Mouse (Mus musculus) MEL (cell line): ENCODE measurements around the gene Vwce. TPM values are rescaled to one million over a fixed set of nuclear protein-coding genes. Genes with fewer than 3 reads are reported as not detected.

Source experiments
- DNase-seq: peaks from one replicate; pipeline ENCODE4 v3.0.0; 2011; ENCODE audit warnings: low read depth, low spot score
- H3K27ac ChIP-seq: 2 replicates; pipeline ENCODE4 v1.5.1; 2012; ENCODE audit warnings: low read depth, mild to moderate bottlenecking, control low read depth, low read length, moderate library complexity; ENCODE audit not compliant: control insufficient read depth
- H3K27me3 ChIP-seq, 2 experiments: fragments of 150-350 bp in 1 of 2; sonication (generic) in 1 of 2; 2 replicates each; pipeline ENCODE4 v1.6.1; 2012; ENCODE audit warnings: low read length in 2 of 2, mild to moderate bottlenecking in 2 of 2, improper control_type of control experiment in 1 of 2, moderate library complexity in 1 of 2; ENCODE audit not compliant: insufficient read depth in 2 of 2, control insufficient read depth in 1 of 2
- H3K36me3 ChIP-seq, 2 experiments: 2 replicates each; pipeline ENCODE4 v1.6.1; 2012 to 2014; ENCODE audit warnings: low read length in 2 of 2, improper control_type of control experiment in 1 of 2, inconsistent platforms in 1 of 2, mild to moderate bottlenecking in 1 of 2; ENCODE audit not compliant: insufficient read depth in 2 of 2, control insufficient read depth in 1 of 2
- H3K4me1 ChIP-seq, 2 experiments: fragments of 150-350 bp in 1 of 2; sonication (generic) in 1 of 2; 2 replicates each; pipeline ENCODE4 v1.6.1; 2012; ENCODE audit warnings: low read length in 2 of 2, improper control_type of control experiment in 1 of 2, mild to moderate bottlenecking in 1 of 2; ENCODE audit not compliant: insufficient read depth in 2 of 2, control insufficient read depth in 1 of 2
- H3K4me3 ChIP-seq, 2 experiments: fragments of 150-350 bp in 1 of 2; sonication (generic) in 1 of 2; 2 replicates each; pipeline ENCODE4 v1.5.1; 2012; ENCODE audit warnings: low read depth in 2 of 2, low read length in 2 of 2, mild to moderate bottlenecking in 2 of 2, moderate library complexity in 2 of 2, control low read depth in 1 of 2, improper control_type of control experiment in 1 of 2; ENCODE audit not compliant: control insufficient read depth in 1 of 2, insufficient read depth in 1 of 2
- H3K79me2 ChIP-seq: 2 replicates; pipeline ENCODE4 v1.6.1; 2012; ENCODE audit warnings: mild to moderate bottlenecking, low read length, moderate library complexity; ENCODE audit not compliant: control insufficient read depth, poor library complexity, insufficient read depth
- H3K9ac ChIP-seq: 2 replicates; pipeline ENCODE4 v1.6.1; 2012; ENCODE audit warnings: low read depth, mild to moderate bottlenecking, control low read depth, low read length, moderate library complexity; ENCODE audit not compliant: control insufficient read depth, poor library complexity, severe bottlenecking
- H3K9me3 ChIP-seq: fragments of 150-350 bp; sonication (generic); replicated peaks from 2 replicates; pipeline ENCODE4 v1.6.1; 2012; ENCODE audit warnings: mild to moderate bottlenecking, low read length, improper control_type of control experiment, moderate library complexity; ENCODE audit not compliant: insufficient read depth
- BHLHE40 ChIP-seq: IDR thresholded peaks from 2 replicates; pipeline ENCODE4 v1.6.1; 2012; ENCODE audit warnings: low read depth, mild to moderate bottlenecking, inconsistent platforms, low read length, improper control_type of control experiment, borderline replicate concordance
- CHD1 ChIP-seq: IDR thresholded peaks from 2 replicates; pipeline ENCODE4 v1.6.1; 2012; ENCODE audit warnings: low read depth, mild to moderate bottlenecking, inconsistent platforms, low read length, improper control_type of control experiment
- CHD2 ChIP-seq: IDR thresholded peaks from 2 replicates; pipeline ENCODE4 v1.6.1; 2011; ENCODE audit warnings: low read length, improper control_type of control experiment
- E2F4 ChIP-seq: IDR thresholded peaks from 2 replicates; pipeline ENCODE4 v1.6.1; 2011; ENCODE audit warnings: low read depth, low read length, improper control_type of control experiment, borderline replicate concordance
- ELF1 ChIP-seq: IDR thresholded peaks from 2 replicates; pipeline ENCODE4 v1.6.1; 2014; ENCODE audit warnings: low read depth, mild to moderate bottlenecking, inconsistent platforms, low read length, improper control_type of control experiment, moderate library complexity
- ETS1 ChIP-seq: IDR thresholded peaks from 2 replicates; pipeline ENCODE4 v1.6.1; 2012; ENCODE audit warnings: low read depth, mild to moderate bottlenecking, inconsistent platforms, low read length, improper control_type of control experiment, moderate library complexity
- GABPA ChIP-seq: IDR thresholded peaks from 2 replicates; pipeline ENCODE4 v1.6.1; 2012; ENCODE audit warnings: low read depth, mild to moderate bottlenecking, inconsistent platforms, low read length, improper control_type of control experiment, moderate library complexity
- GATA1 ChIP-seq: IDR thresholded peaks from 2 replicates; pipeline ENCODE4 v1.6.1; 2011; ENCODE audit warnings: low read depth, low read length, improper control_type of control experiment
- HCFC1 ChIP-seq: IDR thresholded peaks from 2 replicates; pipeline ENCODE4 v1.6.1; 2012; ENCODE audit warnings: low read depth, mild to moderate bottlenecking, inconsistent platforms, low read length, improper control_type of control experiment, moderate library complexity
- JUND ChIP-seq: IDR thresholded peaks from 2 replicates; pipeline ENCODE4 v1.6.1; 2011; ENCODE audit warnings: low read depth, mild to moderate bottlenecking, improper control_type of control experiment, low read length
- KAT2A ChIP-seq: conservative IDR thresholded peaks from 2 replicates; pipeline ENCODE4 v1.6.1; 2012; ENCODE audit warnings: low read depth, low read length, improper control_type of control experiment, inconsistent platforms
- MAFK ChIP-seq: IDR thresholded peaks from 2 replicates; pipeline ENCODE4 v1.6.1; 2011; ENCODE audit warnings: low read depth, mild to moderate bottlenecking, low read length, improper control_type of control experiment, borderline replicate concordance
- MAX ChIP-seq: IDR thresholded peaks from 2 replicates; pipeline ENCODE4 v1.6.1; 2011; ENCODE audit warnings: low read length, improper control_type of control experiment
- MAZ ChIP-seq: IDR thresholded peaks from 2 replicates; pipeline ENCODE4 v1.6.1; 2012; ENCODE audit warnings: low read depth, mild to moderate bottlenecking, inconsistent platforms, low read length, improper control_type of control experiment
- MXI1 ChIP-seq: IDR thresholded peaks from 2 replicates; pipeline ENCODE4 v1.6.1; 2011; ENCODE audit warnings: mild to moderate bottlenecking, low read depth, low read length, improper control_type of control experiment
- NRF1 ChIP-seq: IDR thresholded peaks from 2 replicates; pipeline ENCODE4 v1.6.1; 2014; ENCODE audit warnings: low read depth, mild to moderate bottlenecking, inconsistent platforms, low read length, improper control_type of control experiment, moderate library complexity; ENCODE audit not compliant: poor library complexity, insufficient read depth, severe bottlenecking
- POLR2A ChIP-seq, 2 experiments: IDR thresholded peaks; 2 replicates each; pipeline ENCODE4 v1.6.1; 2011 to 2012; ENCODE audit warnings: low read length in 2 of 2, mild to moderate bottlenecking in 2 of 2, control low read depth in 1 of 2, improper control_type of control experiment in 1 of 2, low read depth in 1 of 2, moderate library complexity in 1 of 2; ENCODE audit not compliant: control insufficient read depth in 1 of 2, insufficient read depth in 1 of 2, poor library complexity in 1 of 2
- POLR2AphosphoS2 ChIP-seq: IDR thresholded peaks from 2 replicates; pipeline ENCODE4 v1.6.1; 2011; ENCODE audit warnings: low read length, improper control_type of control experiment
- POLR2AphosphoS5 ChIP-seq: IDR thresholded peaks from 2 replicates; pipeline ENCODE4 v1.6.1; 2012; ENCODE audit warnings: low read depth, borderline replicate concordance, mild to moderate bottlenecking, inconsistent platforms, low read length, moderate library complexity, mixed read lengths
- RCOR1 ChIP-seq: IDR thresholded peaks from 2 replicates; pipeline ENCODE4 v1.6.1; 2012; ENCODE audit warnings: low read depth, mild to moderate bottlenecking, inconsistent platforms, low read length, improper control_type of control experiment
- SIN3A ChIP-seq: IDR thresholded peaks from 2 replicates; pipeline ENCODE4 v1.6.1; 2012; ENCODE audit warnings: low read length, improper control_type of control experiment, inconsistent platforms
- SMC3 ChIP-seq: IDR thresholded peaks from 2 replicates; pipeline ENCODE4 v1.6.1; 2011; ENCODE audit warnings: low read depth, low read length, improper control_type of control experiment
- TBP ChIP-seq: IDR thresholded peaks from 2 replicates; pipeline ENCODE4 v1.8.0; 2011; ENCODE audit warnings: low read depth, low read length, improper control_type of control experiment
- TCF12 ChIP-seq: IDR thresholded peaks from 2 replicates; pipeline ENCODE4 v1.6.1; 2014; ENCODE audit warnings: low read depth, mild to moderate bottlenecking, inconsistent platforms, low read length, improper control_type of control experiment, moderate library complexity
- USF1 ChIP-seq: IDR thresholded peaks from 2 replicates; pipeline ENCODE4 v1.6.1; 2014; ENCODE audit warnings: low read depth, mild to moderate bottlenecking, inconsistent platforms, low read length, improper control_type of control experiment, moderate library complexity
- USF2 ChIP-seq, 2 experiments: IDR thresholded peaks; 2 replicates each; pipeline ENCODE4 v1.6.1; 2011 to 2012; ENCODE audit warnings: improper control_type of control experiment in 2 of 2, low read length in 2 of 2, borderline replicate concordance in 1 of 2, inconsistent platforms in 1 of 2, low read depth in 1 of 2, mild to moderate bottlenecking in 1 of 2; ENCODE audit not compliant: insufficient read depth in 1 of 2
- ZC3H11A ChIP-seq: IDR thresholded peaks from 2 replicates; pipeline ENCODE4 v1.6.1; 2012; ENCODE audit warnings: low read depth, mild to moderate bottlenecking, inconsistent platforms, low read length, improper control_type of control experiment
- ZKSCAN1 ChIP-seq: IDR thresholded peaks from 2 replicates; pipeline ENCODE4 v1.6.1; 2012; ENCODE audit warnings: low read depth, mild to moderate bottlenecking, inconsistent platforms, low read length, improper control_type of control experiment, moderate library complexity
- ZMIZ1 ChIP-seq: IDR thresholded peaks from 2 replicates; pipeline ENCODE4 v1.6.1; 2012; ENCODE audit warnings: low read depth, mild to moderate bottlenecking, inconsistent platforms, low read length, improper control_type of control experiment, moderate library complexity
- ZNF384 ChIP-seq: IDR thresholded peaks from 2 replicates; pipeline ENCODE4 v1.6.1; 2012; ENCODE audit warnings: low read depth, mild to moderate bottlenecking, inconsistent platforms, low read length, improper control_type of control experiment
- polyA plus RNA-seq, 2 experiments: library from polyadenylated mRNA; stranded (reverse) in 1 of 2; unstranded in 1 of 2; fragments of >175 nt in 1 of 2; fragments of >200 nt in 1 of 2; gene quantifications; 2 replicates each; pipeline versions ENCODE4 v1.2.1 to v1.2.4; 2012; ENCODE audit warnings: low replicate concordance in 2 of 2, low read depth in 1 of 2; ENCODE audit not compliant: insufficient read length in 2 of 2, insufficient read depth in 1 of 2, missing spikeins in 1 of 2
- total RNA-seq: library from RNA; depleted of rRNA; stranded (reverse); fragments of 300-350 nt; gene quantifications from 2 replicates; pipeline ENCODE4 v1.2.3, GENCODE M21; 2012

Vwce gene
- total and polyA plus RNA-seq, 3 experiments = 0.04 to 666 (median 1.8) TPM

DNA sequence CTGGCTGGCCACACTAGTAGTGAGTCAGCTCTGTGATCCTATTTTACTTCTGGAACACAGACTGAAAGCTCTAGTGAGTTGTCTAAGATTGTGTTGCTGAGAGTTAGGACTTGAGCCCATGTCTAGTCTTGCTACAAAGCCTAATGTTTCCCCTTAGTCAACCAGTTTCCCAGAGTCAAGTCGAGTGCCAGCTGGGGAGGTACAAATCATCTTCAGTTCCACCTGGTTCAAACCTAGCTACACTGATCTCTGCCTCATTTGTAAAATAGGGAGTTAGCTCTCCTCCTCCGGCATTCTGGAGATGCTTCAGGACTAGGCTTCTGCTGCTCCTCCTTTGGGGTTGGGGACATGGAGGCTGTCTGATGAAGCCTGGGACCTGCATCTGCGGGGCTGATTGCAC lies 29.5 kb upstream of the Vwce start:
- Histone ChIP-seq H3K79me2 (peaks cover 33% of the 10 kb centered on the region), H3K9me3 (no peaks in the 10 kb centered on the region), H3K4me3 (peak overlapping the region; percentile 70), H3K27ac (peak overlapping the region; percentile 84), H3K36me3 (peaks cover 17 to 22% of the 10 kb centered on the region in 2 experiments), H3K27me3 (no peaks in the 10 kb centered on the region), H3K4me1 (peaks cover 8 to 19% of the 10 kb centered on the region in 2 experiments), H3K9ac (peak overlapping the region; percentile 85)
- peak; percentile 62 for DNase-seq
- TF ChIP-seq CHD1 (0 out of 2 replicates have a peak, but pooled peaks have one; percentile 78), ZMIZ1 (no peak), GATA1 (no peak), MXI1 (0 out of 2 replicates have a peak, but pooled peaks have one; percentile 16), SIN3A (peak; percentile 9; the same call in 1 of the 2 replicates)

- Histone ChIP-seq H3K9ac (peak within 1 kb of the TSS; percentile 97), H3K4me1 (peaks cover 8 to 19% of the 10 kb centered on the region in 2 experiments), H3K9me3 (no peaks in the 10 kb centered on the region), H3K27me3 (no peaks in the 10 kb centered on the region), H3K27ac (peak within 1 kb of the TSS; percentile 84), H3K4me3 (peak within 1 kb of the TSS; percentile 72 to 94), H3K79me2 (peaks cover 33% of the 10 kb centered on the region), H3K36me3 (peaks cover 22 to 23% of the 10 kb centered on the region in 2 experiments)
- peak; percentile 99 for DNase-seq
- TF ChIP-seq MAFK (no peak), GATA1 (no peak), TCF12 (peak; percentile 77), ETS1 (peak; percentile 13; the same call in 1 of the 2 replicates), CHD1 (no peak), ZNF384 (no peak), MXI1 (peak; percentile 92), CHD2 (no peak), MAX (peak; percentile 83), MAZ (peak; percentile 77; the same call in 1 of the 2 replicates), POLR2AphosphoS2 (peak; percentile 89), E2F4 (no peak), BHLHE40 (no peak), POLR2A (IDR thresholded peaks at IDR 0.05; ENCODE audit: control insufficient read depth in 1 of 2, insufficient read depth in 1 of 2, low read depth in 1 of 2, low read length in 2 of 2, poor library complexity in 1 of 2) (peak; percentile 96 to 97), ZMIZ1 (peak; percentile 89), ZKSCAN1 (no peak), SIN3A (peak; percentile 98), HCFC1 (peak; percentile 94), NRF1 (no peak; the same call in 1 of the 2 replicates), TBP (peak; percentile 92), JUND (no peak), ZC3H11A (no peak), USF1 (peak; percentile 80), RCOR1 (no peak), ELF1 (peak; percentile 73), GABPA (no peak), KAT2A (peak; percentile 83), POLR2AphosphoS5 (no peak), USF2 (IDR thresholded peaks at IDR 0.05; ENCODE audit: borderline replicate concordance in 1 of 2, insufficient read depth in 1 of 2, low read depth in 1 of 2, low read length in 2 of 2) (no peak), SMC3 (no peak)
Observed at GRCm38 (mm10) chr19:10605293-10605900, 28.6 kb upstream of the Vwce start, which contains the start of the genes Ddb1 and Tkfc. Ddb1 (plus strand) TSS chr19:10605327. Tkfc (minus strand) TSS chr19:10605654.
